In the genomic region with DNA sequence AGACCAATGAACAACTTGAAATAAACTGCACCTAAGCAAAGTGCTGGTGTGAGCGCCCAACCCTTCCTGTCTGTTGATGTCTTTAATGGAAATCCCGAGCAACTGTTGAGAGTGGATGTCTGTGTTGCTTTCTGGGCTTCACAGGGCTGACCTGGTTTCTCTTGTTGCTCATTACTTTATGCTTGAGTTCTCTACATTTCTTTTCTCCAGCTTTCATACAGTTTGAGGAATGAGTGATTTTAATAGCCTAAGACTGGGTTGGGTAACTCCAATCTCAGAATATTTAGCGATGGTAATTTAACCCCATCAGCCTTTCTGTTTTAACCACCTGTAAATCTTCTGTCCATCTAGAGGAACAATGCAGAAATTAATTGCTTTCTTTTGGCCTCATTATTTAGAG, we compare ENCODE assay signal across 12 mouse cellular contexts.
"Had no signal": no experiment of that assay in that cellular context is flagged by ENCODE, and none has a peak within 500 bp of the region (broad histone marks: within the 10 kb centered on the region; RNA-seq: fewer than 3 reads in every experiment).

No protein-coding gene starts in this region.

- DNase-seq: lung, adult 18-20 months; lung, embryonic 14.5 days; lung, postnatal 10 days; lung, postnatal 4 days; midbrain, embryonic 14.5 days; right cerebral cortex, adult 18-20 months; right cerebral cortex, postnatal 25 days; right cerebral cortex, postnatal 4 days; spleen, adult 18-20 months; thymus, adult 18-20 months; thymus, postnatal 14 days; thymus, postnatal 36 days had no signal
